Mouse (Mus musculus) heart, postnatal 0 days (tissue): ENCODE results near the gene Ccdc134. TPM values are rescaled to one million over a fixed set of nuclear protein-coding genes. Genes with fewer than 3 reads are reported as not detected.

Source experiments
- ATAC-seq: fragments of 200-750 bp; cut with Nextera tagmentation; 2 replicates; pipeline ENCODE4 v1.8.0; 2017; ENCODE audit warnings: low read depth, moderate number of reproducible peaks, moderate library complexity; ENCODE audit not compliant: insufficient read depth
- DNase-seq: peaks from one replicate; pipeline ENCODE4 v3.0.0-alpha.2; 2016; ENCODE audit warnings: low spot score
- H3K27ac ChIP-seq: fragments of 300-500 bp; sonication (generic); 2 replicates; pipeline ENCODE4 v1.5.1; 2014; ENCODE audit warnings: low read depth, mild to moderate bottlenecking
- H3K27me3 ChIP-seq: fragments of 300-500 bp; sonication (generic); 2 replicates; pipeline ENCODE4 v1.6.1; 2014; ENCODE audit warnings: low read length, mixed read lengths; ENCODE audit not compliant: control insufficient read depth, insufficient read depth
- H3K36me3 ChIP-seq: fragments of 300-500 bp; sonication (generic); replicated peaks from 2 replicates; pipeline ENCODE4 v1.6.1; 2014; ENCODE audit warnings: low read length, mixed read lengths; ENCODE audit not compliant: control insufficient read depth, insufficient read depth
- H3K4me1 ChIP-seq: fragments of 300-500 bp; sonication (generic); 2 replicates; pipeline ENCODE4 v1.6.1; 2014; ENCODE audit warnings: antibody characterized with exemption; ENCODE audit not compliant: control insufficient read depth, insufficient read depth
- H3K4me2 ChIP-seq: fragments of 300-500 bp; sonication (generic); 2 replicates; pipeline ENCODE4 v1.6.1; 2014; ENCODE audit warnings: low read depth, mild to moderate bottlenecking, low read length, moderate library complexity
- H3K4me3 ChIP-seq: fragments of 300-500 bp; sonication (generic); 2 replicates; pipeline ENCODE4 v1.5.1; 2014; ENCODE audit warnings: low read depth, low read length
- H3K9ac ChIP-seq: fragments of 300-500 bp; sonication (generic); replicated peaks from 2 replicates; pipeline ENCODE4 v1.6.1; 2014; ENCODE audit warnings: low read depth, low read length, mixed read lengths
- H3K9me3 ChIP-seq: fragments of 300-500 bp; sonication (generic); replicated peaks from 2 replicates; pipeline ENCODE4 v1.6.1; 2016; ENCODE audit warnings: low read length; ENCODE audit not compliant: control insufficient read depth
- CTCF ChIP-seq: IDR thresholded peaks from 2 replicates; pipeline ENCODE4 v1.5.1; 2016; ENCODE audit warnings: antibody characterized with exemption, control low read depth, low read depth
- EP300 ChIP-seq: IDR thresholded peaks from 2 replicates; pipeline ENCODE4 v1.6.1; 2016; ENCODE audit warnings: antibody characterized with exemption, low read depth
- WGBS: fragments of 180-500 bp; shearing (Covaris S2); extraction: QIAGEN DNeasy Blood & Tissue Kit; methylation state at CpG from one replicate; pipeline ENCODE4 v1.1.7; 2014; 5-methylcytosine and 5-hydroxymethylcytosine counted together
- polyA plus RNA-seq: library from polyadenylated mRNA; unstranded; fragments of >200 nt; fragmentation: Nextera tagmentation; extraction: Ambion mirVana; gene quantifications from 2 replicates; pipeline ENCODE4 v1.2.1, GENCODE M21; 2015
- total RNA-seq: library from RNA; depleted of rRNA; stranded (reverse); fragments of >200 nt; gene quantifications from 2 replicates; pipeline ENCODE4 v1.2.3, GENCODE M21; 2014; ENCODE audit warnings: low replicate concordance

The Ccdc134 gene
- total and polyA plus RNA-seq, 2 experiments from 2014 or later = 6.5 to 6.9 TPM

DNA sequence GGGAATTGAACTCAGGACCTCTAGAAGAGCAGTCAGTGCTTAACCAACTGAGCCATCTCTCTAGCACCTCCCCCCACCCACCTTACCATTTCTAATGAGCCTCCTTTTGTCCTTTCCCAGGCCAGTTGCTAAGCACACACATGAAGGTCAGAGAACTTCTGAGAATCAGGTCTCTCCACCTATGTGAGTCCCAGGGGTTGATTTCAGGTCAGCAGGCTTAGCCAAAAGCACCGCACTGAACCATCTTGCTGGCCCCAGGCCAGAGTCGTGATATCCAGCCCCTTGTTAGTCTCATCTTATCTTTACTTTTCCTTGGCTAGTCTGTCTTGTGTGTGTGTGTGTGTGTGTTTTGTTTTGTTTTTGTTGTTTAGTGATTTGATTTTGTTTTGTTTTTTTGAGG lies 17.7 kb downstream of the Ccdc134 start:
- ATAC-seq (no peak), DNase-seq (no peak)
- no peak for TF ChIP-seq EP300
- TF ChIP-seq CTCF = no peak
- Histone ChIP-seq H3K4me1 (peaks cover 44% of the 10 kb centered on the region), H3K27me3 (no peaks in the 10 kb centered on the region), H3K36me3 (no peaks in the 10 kb centered on the region), H3K9me3 (no peaks in the 10 kb centered on the region), H3K4me3 (no peak overlapping the region), H3K4me2 (no peak overlapping the region), H3K9ac (no peak overlapping the region), H3K27ac (peak overlapping the region; percentile 89)
- 11% methylated on average over 2 of the region's 2 CpGs for WGBS

DNA sequence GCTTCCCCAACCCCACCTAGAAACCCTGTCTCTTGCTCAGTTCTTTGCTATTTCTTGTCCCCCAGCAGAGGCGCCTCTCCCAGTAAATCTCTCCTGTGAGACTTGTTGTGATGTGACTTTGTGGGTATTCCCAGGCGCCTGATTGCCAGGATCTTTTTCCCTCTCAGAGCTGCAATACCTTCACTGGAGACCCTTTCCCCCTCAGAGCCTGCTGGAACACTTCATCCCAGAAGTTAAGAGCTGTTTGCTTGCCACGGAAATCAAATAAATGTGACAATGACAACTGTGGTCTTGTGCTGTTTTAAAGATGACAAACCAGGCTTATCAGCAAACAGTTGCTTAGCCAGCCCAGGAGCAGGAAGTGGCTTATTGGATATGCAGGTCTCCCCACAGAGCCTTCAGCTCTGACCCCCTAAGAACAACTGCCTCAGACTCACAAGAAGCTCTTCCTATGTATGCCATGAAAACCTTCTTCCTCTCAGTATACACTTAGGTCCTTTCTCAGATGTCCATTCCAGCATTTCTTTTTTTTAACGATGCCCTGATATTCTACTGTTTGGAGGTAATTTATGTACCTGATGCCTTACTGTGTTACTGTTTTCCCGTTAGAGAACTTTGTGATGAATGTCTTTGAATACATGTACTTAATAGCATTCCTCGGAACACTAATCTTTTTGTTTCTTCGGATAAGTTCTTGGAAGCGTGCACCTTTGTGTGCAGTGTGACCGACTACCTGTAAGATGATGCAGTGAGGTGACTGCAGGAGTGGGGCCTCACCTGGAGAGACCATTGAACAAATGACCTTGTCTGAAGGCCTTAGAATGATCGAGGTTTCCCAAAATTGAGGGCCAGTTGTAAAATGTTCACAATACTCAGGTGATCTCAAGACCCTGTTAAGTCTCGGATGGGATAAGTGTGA lies 18.4 kb downstream of the Ccdc134 start:
- ATAC-seq (no peak), DNase-seq (no peak)
- H3K9me3 ChIP-seq = no peaks in the 10 kb centered on the region
- TF ChIP-seq EP300 = no peak
- no peak for TF ChIP-seq CTCF
- peak overlapping the region; percentile 87 for H3K4me3 ChIP-seq
- H3K4me1 ChIP-seq = peaks cover 37% of the 10 kb centered on the region
- WGBS = 22% methylated on average over 11 of the region's 11 CpGs
- H3K27ac ChIP-seq = peak overlapping the region; percentile 89
- H3K36me3 ChIP-seq = no peaks in the 10 kb centered on the region
- no peak overlapping the region for H3K9ac ChIP-seq
- peak overlapping the region; percentile 93 for H3K4me2 ChIP-seq
- no peaks in the 10 kb centered on the region for H3K27me3 ChIP-seq

DNA sequence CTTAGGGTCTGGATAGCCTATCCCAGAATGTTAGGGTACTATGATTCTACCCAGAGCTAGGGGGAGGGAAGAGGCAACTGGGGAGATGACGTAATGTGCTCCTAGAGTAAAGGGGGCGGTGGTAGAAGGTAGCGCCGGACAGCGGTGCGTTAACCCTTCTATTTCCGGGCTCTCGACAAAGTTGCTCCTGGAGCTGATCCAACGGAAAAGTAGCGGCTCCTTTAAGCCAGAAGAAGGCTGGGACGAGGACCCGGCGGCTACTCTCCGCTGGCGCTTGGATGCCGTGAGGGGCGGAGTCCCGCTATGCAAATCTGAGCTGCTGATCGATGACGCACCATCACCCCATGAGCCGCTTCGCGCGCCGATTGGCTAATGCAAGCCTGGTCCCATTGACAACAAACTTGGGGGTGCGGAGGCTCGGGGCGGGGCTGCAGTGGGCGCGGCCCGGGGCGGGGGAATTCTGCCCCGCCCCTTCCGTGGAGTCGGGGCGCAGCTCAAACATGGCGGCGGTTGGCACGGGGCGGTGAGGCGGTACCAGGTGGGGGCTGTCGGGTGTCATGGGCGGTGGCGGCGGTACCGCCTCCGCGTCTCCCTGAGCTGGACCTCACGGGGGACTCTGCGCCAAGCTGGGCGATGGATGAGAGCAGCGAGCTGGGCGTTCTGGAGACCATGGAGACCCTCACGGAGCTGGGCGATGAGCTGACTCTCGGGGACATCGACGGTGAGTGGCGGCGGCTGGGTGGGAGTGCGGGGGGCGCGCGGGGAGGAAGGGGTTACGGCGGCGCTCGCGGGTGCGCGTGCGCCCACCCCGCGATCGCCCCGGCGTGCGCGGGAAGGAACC lies 19.3 kb downstream of the Ccdc134 start, which contains the start of gene Srebf2:
TSS of gene Srebf2 (plus strand) at position 412 of the 841 bp plus-strand sequence.
- Histone ChIP-seq H3K9me3 (no peaks in the 10 kb centered on the region), H3K27ac (peak within 1 kb of the TSS; percentile 89), H3K4me3 (peak within 1 kb of the TSS; percentile 87), H3K9ac (peak within 1 kb of the TSS; percentile 81), H3K4me2 (peak within 1 kb of the TSS; percentile 93), H3K4me1 (peaks cover 34% of the 10 kb centered on the region), H3K27me3 (no peaks in the 10 kb centered on the region), H3K36me3 (no peaks in the 10 kb centered on the region)
- WGBS = under 1% methylated on average over 73 of the region's 79 CpGs
- ATAC-seq = peak; percentile 96
- TF ChIP-seq EP300 (peak; percentile 97), CTCF (no peak)
- DNase-seq = peak; percentile 98

DNA sequence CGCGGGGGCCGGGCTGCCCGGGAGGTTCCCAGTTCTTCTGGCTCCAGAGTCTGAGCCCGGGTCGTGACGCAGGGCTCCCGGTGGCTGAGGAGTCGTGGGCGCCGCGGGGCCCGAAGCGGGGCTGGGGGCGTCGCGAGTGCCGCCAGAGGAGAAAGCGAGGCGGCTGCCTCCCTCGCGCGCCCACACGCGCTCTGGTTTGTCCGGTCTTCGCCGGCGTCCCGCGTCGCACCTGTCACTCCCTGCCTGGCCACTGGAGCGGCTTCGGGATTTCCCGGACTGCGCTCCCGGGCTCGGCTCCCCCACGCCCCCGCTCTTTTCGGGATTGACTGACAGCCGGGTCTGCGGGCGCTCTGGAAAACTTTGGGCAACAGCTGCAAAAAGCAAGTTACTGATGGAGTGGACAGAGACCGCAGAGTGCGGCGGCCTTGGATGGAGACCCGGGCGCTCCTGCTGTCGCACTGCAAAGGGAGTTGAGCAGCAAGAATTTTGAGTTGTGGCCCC lies 19.9 kb downstream of the Ccdc134 start:
- Histone ChIP-seq H3K27ac (peak overlapping the region; percentile 89), H3K27me3 (no peaks in the 10 kb centered on the region), H3K9ac (peak overlapping the region; percentile 81), H3K36me3 (no peaks in the 10 kb centered on the region), H3K9me3 (no peaks in the 10 kb centered on the region), H3K4me1 (peaks cover 34% of the 10 kb centered on the region), H3K4me3 (peak overlapping the region; percentile 87), H3K4me2 (peak overlapping the region; percentile 93)
- ATAC-seq = peak; percentile 52
- 0% methylated on average over 32 of the region's 50 CpGs for WGBS
- DNase-seq = peak; percentile 69
- no peak for TF ChIP-seq EP300
- TF ChIP-seq CTCF = no peak

DNA sequence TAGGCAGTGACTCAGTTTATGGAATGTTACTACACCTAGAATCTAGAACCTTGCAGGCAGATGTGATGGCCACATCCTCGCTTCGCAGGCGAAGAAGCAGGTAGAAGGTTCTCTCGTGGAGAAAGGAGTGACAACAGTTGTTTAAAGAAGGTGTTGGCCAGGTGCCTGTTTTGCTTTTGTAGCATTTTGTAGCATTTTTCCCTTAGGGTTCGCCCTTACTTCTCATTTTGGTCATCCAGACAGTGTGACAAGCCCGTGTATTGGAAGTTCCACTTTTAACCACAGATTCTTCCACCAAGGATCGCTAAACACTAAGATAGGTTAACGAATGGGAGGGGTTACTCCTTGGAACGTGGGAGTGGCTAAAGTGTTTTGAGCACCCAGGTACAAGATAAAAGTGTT lies 20.8 kb downstream of the Ccdc134 start:
- H3K4me2 ChIP-seq = peak overlapping the region; percentile 93
- TF ChIP-seq EP300 = no peak
- no peak for TF ChIP-seq CTCF
- no peaks in the 10 kb centered on the region for H3K27me3 ChIP-seq
- no peaks in the 10 kb centered on the region for H3K9me3 ChIP-seq
- no peak for DNase-seq
- H3K9ac ChIP-seq = peak overlapping the region; percentile 81; the same call in 1 of the 2 replicates
- H3K4me1 ChIP-seq = peaks cover 34% of the 10 kb centered on the region
- H3K4me3 ChIP-seq = peak overlapping the region; percentile 87
- WGBS = 31% methylated on average over 9 of the region's 9 CpGs
- no peaks in the 10 kb centered on the region for H3K36me3 ChIP-seq
- ATAC-seq = no peak
- no peak overlapping the region for H3K27ac ChIP-seq
